Mouse (Mus musculus) bone marrow, adult 2 months (tissue): ENCODE measurements around the gene Xrcc6.

ENCODE experiments used
- CTCF ChIP-seq: fragments of 200-500 bp; IDR thresholded peaks from 2 replicates; pipeline ENCODE4 v1.5.1; 2011; ENCODE audit warnings: low read length, control low read depth; ENCODE audit not compliant: control insufficient read depth, insufficient read depth
- POLR2A ChIP-seq: fragments of 200-500 bp; IDR thresholded peaks from 2 replicates; pipeline ENCODE4 v1.6.1; 2011; ENCODE audit warnings: low read depth, mild to moderate bottlenecking, control low read depth, low read length, borderline replicate concordance; ENCODE audit not compliant: control insufficient read depth

DNA sequence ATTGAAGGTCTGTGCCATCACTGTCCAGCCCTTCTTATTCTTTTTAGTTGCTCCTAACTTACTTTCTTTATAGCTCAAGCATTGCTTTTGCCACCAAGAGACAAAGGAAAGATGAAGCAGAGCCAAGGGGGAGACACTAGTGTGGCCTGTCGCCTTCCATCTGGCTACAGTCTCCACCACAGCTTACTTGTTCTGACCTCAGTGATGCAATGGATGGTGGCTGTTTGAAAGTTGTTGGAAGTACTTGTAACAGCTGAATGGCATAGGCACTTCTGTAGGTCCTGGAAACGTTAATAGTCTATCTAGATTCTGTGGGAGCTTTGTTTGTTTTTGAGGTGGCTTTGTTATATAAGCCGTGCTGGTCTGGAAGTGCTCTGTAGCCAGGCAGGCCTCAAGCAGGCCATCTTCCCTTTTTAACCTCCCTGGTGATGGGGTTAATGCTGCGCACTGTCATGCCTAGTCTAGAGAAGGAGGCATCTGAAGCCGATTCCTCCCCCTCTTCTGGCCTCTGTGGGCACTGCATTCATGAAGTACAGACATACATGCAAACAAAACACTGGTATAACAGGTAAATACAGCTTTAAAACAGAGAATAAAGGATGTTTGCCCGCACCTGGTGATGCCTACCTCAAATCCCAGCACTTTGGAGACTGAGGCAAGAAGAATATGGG lies 36.5 kb downstream of the Xrcc6 start:
- TF ChIP-seq POLR2A (no peak), CTCF (no peak)
